Mouse (Mus musculus) adrenal gland, postnatal 36 days (tissue): ENCODE data around the gene Clic4. TPM values are rescaled to one million over a fixed set of nuclear protein-coding genes. Genes with fewer than 3 reads are reported as not detected.

ENCODE experiments used
- DNase-seq, 2 experiments: peaks; one replicate each; pipeline ENCODE4 v3.0.0; 2021; ENCODE audit warnings: mixed read lengths in 1 of 2
- total RNA-seq, 2 experiments: library from RNA; stranded (reverse); gene quantifications; 2 replicates each; pipeline ENCODE4 v1.2.3; 2021

Clic4 gene
- total RNA-seq, 2 experiments from 2014 or later: 73.1 to 114 TPM

DNA sequence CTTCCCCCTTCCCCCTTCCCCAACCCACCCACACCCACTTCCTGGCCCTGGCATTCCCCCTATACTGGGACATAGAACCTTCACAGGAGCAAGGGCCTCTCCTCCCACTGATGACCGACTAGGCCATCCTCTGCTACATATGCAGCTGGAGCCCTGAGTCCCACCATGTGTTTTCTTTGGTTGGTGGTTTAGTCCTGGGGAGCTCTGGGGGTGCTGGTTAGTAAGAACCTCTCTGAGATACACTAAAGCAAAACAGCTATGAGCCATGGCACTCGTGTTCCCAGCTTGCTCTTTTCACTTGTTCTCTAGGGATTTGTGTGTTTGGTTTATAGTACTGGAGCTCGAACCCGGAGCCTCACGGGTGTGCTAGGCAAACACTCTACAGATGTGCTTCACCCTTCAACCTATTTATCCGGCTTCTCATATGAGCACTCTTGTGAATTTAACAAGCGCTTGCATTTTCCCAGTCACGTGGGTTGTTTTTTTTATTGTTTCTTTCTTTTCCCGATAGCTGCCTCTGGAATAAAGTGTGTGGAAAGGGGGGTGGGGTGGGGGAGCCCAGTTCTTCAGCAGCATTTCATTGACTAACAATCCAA, 14.6 kb downstream of the Clic4 start:
- no peak for DNase-seq

DNA sequence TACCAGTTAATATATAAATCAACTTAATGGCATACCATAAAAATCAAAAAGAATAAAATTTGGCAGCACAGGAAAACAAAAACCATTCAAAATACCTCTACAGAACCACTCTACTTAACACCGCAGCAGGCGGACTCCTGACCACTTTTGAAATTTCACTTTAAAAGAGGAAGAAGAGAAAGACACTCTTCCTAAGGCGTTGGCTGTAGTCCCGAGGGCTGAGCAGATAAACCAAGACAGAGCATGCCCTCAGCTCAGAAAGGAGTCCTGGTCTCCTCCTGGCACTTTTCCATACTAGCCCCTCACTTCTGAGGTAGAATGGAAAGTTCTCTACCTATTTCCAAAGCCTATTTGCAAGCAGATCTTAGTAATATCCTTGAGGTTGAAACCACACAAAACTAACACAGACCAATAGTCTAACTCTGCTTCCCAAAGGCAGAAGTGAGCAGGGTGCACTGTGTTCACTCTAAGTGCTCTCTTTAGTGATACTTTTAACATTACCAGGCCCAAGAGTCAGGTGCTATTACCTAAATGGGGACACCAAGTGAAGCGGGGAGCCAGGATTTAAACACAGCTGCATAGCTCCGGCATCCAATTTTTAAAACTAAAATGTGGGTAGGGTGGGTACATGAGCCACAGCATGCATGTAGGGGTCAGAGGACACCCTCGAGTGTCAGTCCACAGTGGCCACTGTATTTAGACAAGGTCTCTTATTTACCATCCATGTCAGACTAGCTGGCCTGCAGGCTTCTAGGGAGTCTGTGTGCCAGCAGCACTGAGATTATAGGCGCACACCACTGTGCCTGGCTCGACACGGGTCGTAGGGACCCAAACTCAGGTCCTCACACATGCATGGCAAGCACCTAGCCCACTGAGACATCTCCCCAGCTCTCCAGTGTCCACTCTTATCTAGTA, 15.8 kb downstream of the Clic4 start:
- DNase-seq: no peak

DNA sequence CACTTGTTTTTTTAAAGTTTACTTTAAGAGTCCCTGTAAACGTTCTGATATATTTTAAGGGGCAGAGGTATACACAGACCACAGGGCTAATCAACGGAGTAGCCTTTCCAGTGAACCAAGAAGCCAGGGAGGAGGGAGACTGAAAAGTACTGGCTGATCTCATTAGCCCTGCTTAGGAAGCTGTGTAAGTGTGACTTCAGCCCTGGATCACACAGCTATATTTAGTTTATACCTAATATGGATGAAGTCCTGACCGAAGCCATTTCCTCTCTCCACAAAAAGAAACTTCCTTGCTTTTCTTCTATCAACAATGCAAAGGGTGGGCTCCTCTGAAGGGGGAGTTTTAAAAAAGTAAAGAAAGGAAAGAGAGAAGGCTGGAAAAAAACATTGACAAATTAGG, 17.8 kb downstream of the Clic4 start:
- no peak for DNase-seq

DNA sequence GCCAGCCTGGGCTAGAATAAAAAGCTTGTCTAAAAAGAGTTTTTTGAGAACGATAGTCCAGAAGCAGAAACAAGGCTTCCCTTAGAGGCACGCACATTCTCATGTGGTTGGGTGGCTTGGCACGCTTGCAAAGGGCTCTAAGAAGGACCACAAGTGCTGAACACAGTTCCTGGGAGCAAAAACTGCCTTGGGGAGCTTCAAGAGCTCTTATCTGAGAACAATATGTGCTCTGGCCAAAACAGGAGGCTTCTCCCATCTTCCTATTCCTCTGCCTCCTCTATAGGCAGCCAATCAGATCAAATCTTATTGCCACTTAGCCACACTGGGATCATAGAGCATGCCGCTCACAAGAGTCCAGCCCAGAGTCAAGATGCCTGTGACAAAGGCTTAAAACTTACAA, 18.3 kb downstream of the Clic4 start:
- DNase-seq: no peak

DNA sequence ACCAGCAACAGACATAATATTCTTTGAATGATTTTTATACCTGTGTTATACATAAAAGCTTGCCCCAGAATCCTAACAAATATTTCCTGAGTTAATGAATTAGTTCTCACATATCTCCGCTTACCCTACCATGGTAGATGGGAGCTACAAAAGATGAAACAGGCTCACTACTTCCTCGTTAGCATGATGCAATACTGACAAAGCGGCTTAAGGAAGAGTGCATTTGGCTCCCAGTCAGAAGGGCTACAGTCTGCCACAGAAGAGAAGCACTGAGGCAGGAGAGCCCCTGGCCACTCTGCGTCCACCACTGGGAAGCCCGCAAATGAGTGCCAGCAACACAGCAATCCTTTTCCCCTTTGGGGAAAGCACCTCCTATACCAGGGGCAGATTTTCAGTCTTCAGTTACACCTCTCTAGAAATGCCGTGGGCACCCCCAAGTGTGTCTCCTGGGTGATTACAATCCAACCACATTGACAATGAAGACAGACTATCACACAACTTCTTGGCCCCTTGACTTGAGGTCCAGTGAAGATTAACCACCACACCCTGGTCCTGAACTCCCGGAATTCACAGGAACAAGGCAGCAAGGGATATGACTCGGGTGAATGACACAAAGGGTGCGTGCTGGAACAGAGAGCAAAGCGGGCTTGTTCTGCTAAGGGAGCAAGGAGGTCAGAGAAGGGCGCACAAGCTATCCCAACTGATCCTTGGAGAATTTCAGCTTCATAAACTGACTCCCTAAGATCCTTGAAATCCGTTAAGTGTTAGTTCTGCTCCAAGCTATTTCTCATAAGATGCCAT, 19.2 kb downstream of the Clic4 start:
- no peak for DNase-seq

DNA sequence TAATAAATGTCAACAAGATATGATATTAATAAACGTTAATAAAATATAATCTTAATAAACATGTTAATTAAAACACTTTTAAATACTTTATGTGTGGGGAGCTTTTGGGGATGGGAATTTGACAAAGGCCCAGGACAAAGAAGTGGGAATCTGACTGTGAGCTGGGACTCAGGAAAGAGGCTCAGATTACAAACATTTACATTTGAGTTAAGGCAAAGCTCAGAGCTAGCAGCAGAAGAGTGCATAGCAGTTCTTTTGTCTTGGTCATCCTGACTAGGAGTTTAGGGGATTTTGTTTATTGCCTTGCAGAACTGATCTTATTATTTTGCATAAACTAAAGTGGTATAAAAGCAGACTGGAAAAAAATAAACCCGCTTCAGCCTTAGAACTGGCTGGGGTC, 20.8 kb downstream of the Clic4 start:
- no peak for DNase-seq

DNA sequence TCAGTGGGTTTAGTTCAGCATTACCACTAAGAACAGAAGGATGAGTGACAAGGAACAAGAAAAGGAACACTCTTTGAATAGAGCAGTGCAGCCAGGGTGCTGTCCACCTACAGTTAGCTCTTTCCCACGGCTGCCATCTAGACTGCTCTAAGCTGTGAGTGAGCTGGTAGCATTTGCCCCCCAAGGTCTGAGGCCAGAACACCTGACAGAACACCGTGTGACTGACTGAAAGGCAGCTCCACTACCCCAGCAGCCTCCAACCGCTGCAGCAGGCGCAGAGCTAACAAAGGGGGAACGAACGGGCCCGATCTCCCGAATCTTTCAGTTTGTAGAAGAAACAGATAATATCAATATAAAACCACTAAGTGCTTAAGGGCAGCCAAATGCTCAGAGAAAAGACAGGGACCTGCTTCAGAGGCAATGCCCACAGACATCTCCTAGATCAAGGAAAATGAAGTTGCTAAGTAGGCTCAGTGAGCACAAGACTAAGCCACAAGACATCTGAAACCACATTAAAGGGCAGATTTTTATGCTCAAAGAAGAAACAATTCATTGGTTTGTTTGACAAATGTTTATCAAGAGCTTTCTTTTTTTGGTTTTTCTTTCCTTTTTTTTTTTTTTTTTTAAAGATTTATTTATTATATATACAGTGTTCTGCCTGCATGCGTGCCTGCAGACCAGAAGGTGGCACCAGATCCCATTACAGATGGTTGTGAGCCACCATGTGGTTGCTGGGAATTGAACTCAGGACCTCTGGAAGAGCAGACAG, 24.2 kb downstream of the Clic4 start:
- no peak for DNase-seq

DNA sequence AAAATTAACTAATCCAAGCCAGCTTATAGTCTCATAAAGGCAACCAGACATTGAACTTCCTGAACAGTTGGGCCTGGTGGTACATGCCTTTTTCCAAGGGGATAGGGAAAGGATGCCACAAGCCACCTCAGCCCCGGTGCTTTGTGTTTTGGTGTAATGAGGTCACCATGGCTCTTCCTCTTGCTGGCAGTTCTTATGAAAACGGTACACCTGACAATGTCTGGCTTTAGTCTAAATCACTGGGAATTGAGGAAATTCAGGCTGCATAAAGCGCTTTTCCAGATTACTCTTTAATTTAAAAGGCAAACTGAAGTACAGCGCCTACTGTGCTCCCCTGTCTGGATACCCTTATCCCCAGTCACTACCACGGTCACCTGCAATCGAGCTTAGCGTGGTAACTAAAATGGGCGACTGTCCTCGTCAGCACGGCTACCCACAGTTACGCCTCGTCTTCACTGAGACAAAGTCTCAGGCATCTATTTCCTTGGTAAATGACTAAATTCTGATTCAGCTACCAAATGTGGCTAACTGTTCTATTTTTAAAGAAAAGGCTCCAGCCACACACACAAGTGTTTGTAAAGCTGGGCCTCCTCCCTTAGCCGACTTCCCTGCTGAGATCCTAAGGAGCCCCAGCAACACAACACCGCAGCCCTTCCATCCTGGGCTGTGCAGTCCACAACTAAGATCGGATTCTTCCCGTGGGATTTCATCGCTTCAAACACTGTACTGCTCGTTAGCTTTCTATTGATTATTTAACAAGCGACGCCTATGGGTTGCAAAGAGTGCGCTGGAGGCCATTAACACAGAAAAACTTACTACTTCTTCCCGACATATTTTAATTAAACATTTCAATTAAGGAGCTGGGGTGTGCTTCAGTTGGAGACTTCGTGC, 25.5 kb downstream of the Clic4 start:
- no peak for DNase-seq

DNA sequence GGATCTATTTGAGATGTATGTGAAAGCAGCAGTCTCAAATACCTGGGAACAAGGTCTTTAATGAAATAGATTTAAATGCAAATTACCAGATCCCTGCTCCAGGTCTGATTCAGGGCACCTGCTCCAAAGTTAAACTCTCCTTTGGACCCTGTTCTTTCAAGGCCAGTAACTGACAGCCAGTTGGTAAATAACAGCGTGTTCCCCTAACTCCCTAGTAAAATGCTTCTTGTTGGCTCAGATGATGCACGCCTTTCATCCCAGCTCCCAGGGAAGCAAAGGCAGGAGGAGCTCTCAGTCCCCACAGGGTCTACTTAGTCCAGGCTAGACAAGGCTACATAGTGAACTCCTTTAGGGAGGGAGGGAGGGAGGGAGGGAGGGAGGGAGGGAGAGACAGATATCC, 26.2 kb downstream of the Clic4 start:
- no peak for DNase-seq

DNA sequence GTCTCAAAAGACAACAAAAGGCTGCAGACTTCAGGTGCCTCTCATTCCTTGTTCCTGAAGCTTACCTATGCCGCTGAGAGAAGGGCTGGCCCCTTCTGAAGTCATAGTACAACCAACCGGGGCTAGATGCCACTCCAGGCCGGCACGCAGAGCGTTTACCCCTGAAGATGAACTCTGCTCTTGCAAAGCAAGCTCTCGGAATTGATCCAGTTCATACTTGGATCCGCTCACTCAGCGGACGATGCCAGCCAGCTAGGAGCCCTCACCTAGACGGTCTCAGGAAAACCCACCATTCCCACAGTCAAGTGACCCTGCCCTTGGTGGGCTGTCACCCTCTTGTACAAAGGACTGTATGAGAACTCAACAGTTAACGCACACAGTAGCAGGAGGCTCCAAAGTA, 26.8 kb downstream of the Clic4 start:
- peak in 1 of 2 experiments; percentile 29 for DNase-seq

DNA sequence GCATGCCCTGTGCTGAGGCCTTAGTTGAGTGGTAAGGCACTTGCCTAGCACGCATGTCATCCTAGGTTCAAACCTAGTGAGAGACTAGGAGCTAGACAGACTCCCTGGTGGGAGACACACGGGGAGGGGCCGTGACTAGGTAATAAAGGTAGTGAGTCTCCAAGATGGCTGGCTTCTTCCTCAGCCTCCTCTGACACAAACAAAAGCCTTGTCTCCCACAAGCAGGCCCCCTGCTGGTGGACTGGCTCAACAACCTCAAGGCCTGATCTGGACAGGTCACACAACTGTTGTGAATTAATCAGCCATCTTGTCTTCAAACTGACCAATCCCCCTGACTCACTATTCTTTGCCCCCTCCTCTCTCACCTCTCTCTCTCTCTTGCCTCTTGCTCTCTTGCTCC, 28.3 kb downstream of the Clic4 start:
- peak; percentile 56 to 59 for DNase-seq

DNA sequence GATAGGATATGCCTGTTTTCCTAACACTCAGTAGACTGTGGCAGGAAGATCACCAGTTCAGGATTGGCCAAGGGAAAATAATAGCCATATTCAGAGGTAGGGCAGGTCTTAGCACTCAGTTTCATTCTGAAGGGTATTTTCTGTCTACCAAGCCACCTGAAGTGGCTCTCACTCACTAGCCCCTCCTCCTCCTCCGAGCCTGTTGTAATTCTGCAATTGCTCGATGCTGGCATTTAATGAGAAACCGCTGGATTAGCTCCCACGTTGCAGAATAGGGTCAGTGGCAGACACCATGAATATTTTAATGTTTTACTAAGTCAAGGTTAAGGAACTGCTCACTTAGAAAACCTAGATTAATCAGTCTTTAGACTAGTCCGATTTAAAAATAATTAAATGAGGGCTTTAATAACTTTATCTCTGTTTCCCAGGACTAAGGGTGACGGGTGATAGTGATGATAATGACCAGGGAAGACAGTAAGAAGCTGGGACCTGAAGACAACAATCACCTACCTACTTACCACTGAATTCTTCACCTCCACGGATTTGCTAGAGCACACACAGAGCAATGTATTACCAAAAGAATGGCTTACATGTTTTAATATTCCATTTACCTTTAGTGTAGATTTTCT, 29.6 kb downstream of the Clic4 start:
- no peak for DNase-seq

DNA sequence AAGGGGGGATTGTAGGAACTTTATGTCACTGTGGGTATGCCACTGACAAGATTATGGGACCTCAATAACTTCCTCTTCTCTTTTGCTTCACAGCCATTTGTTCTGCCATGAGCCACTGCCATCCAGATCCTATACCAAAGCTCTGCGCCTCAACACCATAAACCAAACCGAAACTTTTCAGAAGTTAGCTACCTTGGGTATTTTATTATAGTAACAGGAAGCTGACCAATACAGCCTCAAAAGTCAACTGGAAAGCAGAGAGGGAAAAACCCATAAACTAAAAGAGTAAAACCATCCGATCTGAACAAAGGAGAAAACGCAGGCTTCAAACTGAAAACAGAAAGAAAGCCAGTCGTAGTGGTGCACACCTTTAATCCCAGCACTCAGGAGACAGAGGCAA, 30.2 kb downstream of the Clic4 start:
- no peak for DNase-seq

DNA sequence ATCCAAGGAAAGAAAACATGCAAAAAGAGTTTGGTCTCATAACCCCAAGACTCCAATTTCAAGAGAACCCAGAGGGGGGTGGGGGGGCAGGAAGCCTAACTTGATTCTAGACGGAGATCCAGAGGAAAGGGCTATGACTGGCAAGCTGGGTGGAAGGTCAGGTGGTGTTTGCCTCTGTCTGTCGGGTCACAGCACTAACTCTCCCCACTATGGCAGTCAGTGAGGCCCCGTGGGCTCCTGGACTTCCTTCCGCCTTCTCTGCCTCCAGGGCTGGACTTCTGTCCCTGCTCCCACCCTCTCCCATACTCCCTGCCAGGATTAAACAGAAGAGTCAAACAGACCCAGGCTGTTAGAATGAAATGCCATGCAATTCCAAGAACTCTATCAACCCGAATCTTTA, 30.9 kb downstream of the Clic4 start:
- no peak for DNase-seq

DNA sequence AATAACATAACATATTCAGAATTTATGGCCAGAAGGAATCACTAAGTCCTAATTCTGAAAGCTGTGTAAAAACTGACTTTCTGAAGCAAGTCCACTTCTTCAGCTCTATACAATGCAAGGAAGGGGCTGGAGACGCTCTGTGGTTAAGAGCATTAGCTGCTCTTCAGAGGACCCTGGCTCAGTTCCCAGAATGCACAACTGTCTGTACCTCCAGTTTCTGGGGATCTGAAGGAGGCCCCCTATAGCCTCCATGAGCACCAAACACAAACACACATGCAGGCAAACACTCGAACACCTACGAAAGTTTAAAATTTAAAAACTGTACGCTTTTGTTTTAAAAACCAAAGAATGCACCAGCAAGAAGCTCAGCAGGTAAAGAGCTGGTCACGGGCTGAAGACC, 31.5 kb downstream of the Clic4 start:
- no peak for DNase-seq

DNA sequence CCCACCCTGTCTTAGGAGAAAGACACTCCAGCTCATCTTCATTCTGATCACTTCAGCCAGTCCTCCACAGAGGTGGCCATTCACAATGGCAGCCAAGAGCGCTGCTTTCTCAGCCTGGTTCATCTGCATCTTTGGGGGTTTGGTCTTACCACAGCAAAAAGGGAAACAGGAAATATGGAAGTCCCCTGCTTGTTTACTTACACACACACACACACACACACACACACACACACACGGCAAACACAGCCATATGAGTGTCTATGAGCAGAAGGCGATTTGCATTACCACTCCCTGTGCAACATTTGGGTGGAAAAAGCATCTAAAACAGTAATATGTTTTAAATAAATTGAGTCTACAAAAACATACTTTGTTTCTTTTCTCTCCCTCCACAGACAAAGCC, 32.3 kb downstream of the Clic4 start:
- DNase-seq: no peak

DNA sequence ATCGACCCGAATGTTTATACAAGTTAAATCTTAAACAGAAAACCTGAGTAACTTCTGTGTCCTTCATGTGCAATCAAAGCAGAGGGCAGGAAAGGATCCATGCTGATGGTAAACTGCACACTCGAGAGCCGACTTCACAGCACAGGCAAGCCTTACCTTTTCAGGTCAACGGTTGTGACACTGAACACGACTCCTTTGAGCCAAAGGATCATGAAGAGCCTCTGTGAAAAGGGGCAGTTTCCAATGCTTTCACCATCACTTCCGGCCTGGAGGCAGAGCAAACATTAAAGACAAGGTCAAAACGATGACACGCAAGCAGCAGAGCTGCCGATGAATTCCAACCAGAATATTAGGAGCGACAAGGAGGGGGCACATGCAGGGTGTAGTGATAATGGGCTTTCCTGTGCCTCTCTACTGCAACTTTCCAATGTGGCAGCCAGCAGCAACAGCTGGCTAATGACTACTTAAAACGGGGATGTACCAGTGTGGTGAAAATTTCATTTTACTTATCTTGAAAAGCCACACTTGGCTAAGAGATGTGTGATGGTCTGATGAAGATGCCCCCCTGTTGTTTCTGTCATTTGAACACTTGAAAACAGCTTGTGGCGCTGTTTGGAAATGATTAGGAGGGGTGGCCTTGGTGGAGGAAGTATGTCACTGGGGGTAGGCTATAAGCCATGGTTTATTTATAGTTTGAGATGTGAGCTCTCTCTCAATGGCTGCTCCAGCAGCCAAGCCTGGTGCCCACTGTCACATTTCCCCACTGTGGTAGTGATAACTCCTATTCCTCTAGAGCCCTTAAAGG, 33.7 kb downstream of the Clic4 start:
- peak in 1 of 2 experiments; percentile 27 for DNase-seq

DNA sequence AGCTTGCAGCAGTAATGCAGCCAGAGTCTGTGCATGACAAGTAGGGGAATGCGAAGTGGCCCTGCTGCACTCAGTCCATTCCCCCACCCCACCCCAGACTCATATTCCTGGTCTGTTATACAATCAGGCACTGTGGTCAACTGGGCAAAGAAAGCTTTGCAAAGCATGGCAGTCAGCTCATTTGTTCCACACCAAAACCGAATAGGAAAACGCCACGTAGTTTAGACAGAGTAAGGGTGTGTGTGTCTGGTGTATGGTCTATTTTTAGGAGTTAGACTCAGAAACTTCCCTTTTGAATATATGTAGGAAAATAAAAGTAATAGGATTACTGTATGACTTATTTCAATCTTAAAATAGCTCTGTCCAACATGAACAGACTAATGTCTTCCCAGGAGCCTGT, 36.0 kb downstream of the Clic4 start:
- DNase-seq: no peak

DNA sequence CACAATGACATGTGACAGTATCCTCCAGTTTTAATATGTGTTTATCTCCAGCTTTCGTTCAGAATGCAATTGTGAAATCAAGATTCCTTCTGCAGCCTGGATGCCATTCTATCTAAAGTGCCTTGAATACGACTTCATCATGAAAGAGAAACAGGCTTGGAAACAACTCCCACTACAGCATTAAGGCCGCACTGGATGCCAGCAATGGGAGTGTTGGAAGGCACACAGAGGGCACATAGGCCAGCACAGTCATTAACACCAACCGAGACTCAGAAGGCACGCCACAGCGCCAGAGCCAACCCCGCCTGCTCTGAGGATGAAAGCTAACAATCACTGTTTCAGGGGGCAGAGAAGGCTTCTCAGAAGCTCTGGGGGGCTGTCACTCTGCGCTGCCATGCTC, 37.1 kb downstream of the Clic4 start:
- no peak for DNase-seq

DNA sequence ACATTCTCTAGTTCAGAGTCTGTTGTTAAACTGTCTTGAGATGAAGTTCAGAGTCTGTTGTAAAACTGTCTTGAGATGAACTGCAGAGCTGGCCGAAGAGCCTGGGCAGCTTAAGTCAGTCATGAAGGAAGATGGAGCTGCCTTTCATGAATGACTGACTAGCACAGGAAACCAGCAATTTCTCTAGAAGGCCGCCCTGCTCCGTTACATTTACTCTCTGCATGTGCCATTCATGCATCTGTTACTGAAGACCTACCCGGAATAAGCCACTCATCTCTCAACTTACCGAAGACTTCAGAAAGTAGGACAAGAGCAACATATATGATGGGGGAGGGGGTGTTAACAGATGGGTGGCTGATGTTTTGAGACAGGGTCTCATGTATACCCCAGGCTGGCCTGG, 40.1 kb downstream of the Clic4 start:
- DNase-seq: no peak
